Comparison of ENCODE assay signal across 18 mouse cellular contexts in genomic region chr3:125940811-125941210, GRCm38 (mm10). TPM values are rescaled to one million over a fixed set of nuclear protein-coding genes. Genes with fewer than 3 reads are reported as not detected.
"Had no signal": no experiment of that assay in that cellular context is flagged by ENCODE, and none has a peak within 500 bp of the region (broad histone marks: within the 10 kb centered on the region; RNA-seq: fewer than 3 reads in every experiment).

No protein-coding gene starts in this region.

- H3K36me3 ChIP-seq: neural tube, embryonic 13.5 days; neural tube, embryonic 15.5 days; stomach, embryonic 15.5 days had no signal

- DNase-seq: retina, postnatal 1 day; right cerebral cortex, adult 18-20 months; right cerebral cortex, postnatal 14 days; right cerebral cortex, postnatal 25 days; right cerebral cortex, postnatal 4 days; spleen, adult 18-20 months; thymus, adult 18-20 months; thymus, adult 2 months; thymus, postnatal 14 days; thymus, postnatal 25 days; thymus, postnatal 36 days; thymus, postnatal 4 days had no signal

- H3K4me3 ChIP-seq: neural tube, embryonic 13.5 days; neural tube, embryonic 15.5 days; stomach, embryonic 15.5 days had no signal

- H3K27ac ChIP-seq: neural tube, embryonic 13.5 days; neural tube, embryonic 15.5 days; stomach, embryonic 15.5 days; stomach, postnatal 0 days had no signal

- H3K27me3 ChIP-seq: neural tube, embryonic 15.5 days had no signal

RNA-seq across cellular contexts. Expression of gene Ugt8a, which starts 2.4 kb away (rescaled TPM):
- polyA plus RNA-seq: small intestine, adult 2 months; spleen, adult 2 months had no signal
